Comparison of ENCODE assay signal across 8 mouse cellular contexts in the genomic region with DNA sequence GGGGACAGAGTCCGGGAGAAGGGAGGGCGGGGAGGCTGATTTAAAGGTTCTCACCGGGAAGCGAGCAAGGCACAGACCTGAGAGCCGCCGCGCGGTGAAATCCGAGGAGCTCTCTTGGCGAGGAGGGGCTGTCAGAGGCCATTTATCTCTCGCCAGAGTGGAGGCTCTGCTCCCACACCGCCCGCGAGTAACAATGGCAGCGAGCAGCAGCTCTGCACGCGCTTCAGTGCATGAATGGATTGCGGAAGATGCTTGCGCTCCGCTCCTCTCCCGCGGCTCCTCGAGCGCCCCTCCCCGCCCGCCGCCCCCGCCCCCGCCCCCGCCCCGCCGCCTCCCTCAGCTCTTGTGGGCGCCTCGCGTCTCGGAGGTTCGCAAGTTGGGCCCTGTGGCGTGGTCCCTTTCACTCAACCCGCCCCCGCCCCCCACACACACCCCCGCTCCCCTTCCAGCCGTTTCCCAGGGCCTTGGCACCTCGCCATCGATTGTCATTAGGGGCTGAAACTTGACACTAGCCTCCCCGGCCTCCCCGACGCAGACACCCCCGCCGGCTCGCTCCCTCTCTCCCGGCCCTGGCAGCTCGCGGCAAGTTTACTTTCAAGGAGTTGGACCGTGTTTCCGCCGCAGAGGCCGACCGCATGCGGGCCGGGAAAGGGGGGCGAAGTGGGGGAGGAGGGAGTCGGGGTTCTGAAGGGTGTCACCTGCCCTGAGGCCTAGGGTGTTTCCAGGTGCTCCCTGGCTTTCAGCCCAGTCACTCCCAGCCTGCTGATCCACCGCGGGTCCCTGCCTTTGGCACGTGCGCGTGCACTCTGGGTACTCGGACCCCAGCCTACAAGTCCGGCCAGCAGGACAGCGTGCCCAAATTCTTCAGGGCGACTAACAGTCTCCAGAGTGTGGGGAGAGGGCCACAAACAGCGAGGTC. TPM values are rescaled to one million over a fixed set of nuclear protein-coding genes. Genes with fewer than 3 reads are reported as not detected.
DNase-seq lines count a peak whose midpoint lies in the region; ATAC-seq and TF ChIP-seq lines count a peak whose summit lies in the region.

No protein-coding gene starts in this region.

- H3K4me2 ChIP-seq in heart, embryonic 11.5 days = peak overlapping the region; percentile 66
- peak overlapping the region; percentile 62 for H3K4me2 ChIP-seq in stomach, postnatal 0 days (replicated peaks; ENCODE audit: low read depth)

- TF ChIP-seq CTCF in stomach, postnatal 0 days (IDR thresholded peaks at IDR 0.05; ENCODE audit: low read depth) = no peak

- H3K4me1 ChIP-seq in brown adipose tissue, adult 24 weeks (ENCODE audit: control insufficient read depth, insufficient read depth, insufficient read length, low read length) = peaks cover 3% of the 10 kb centered on the region; the same call in 1 of the 2 replicates
- H3K4me1 ChIP-seq in heart, embryonic 11.5 days (ENCODE audit: control insufficient read depth, insufficient read depth, low read length) = peaks cover 35% of the 10 kb centered on the region
- H3K4me1 ChIP-seq in stomach, postnatal 0 days (replicated peaks; ENCODE audit: control insufficient read depth, insufficient read depth) = no peaks in the 10 kb centered on the region

- H3K9me3 ChIP-seq in heart, embryonic 11.5 days (replicated peaks; ENCODE audit: control insufficient read depth, low read length) = no peaks in the 10 kb centered on the region
- H3K9me3 ChIP-seq in stomach, postnatal 0 days (ENCODE audit: control insufficient read depth, low read length) = no peaks in the 10 kb centered on the region

- no peaks in the 10 kb centered on the region for H3K36me3 ChIP-seq in heart, embryonic 11.5 days (ENCODE audit: control insufficient read depth, insufficient read depth, low read length)
- H3K36me3 ChIP-seq in stomach, postnatal 0 days (ENCODE audit: control insufficient read depth, insufficient read depth, low read length) = no peaks in the 10 kb centered on the region

- TF ChIP-seq EP300 in stomach, postnatal 0 days (optimal IDR thresholded peaks at IDR 0.05) = no peak

- peak; percentile 47 to 54 for DNase-seq in spleen, adult 18-20 months
- no peak for DNase-seq in spleen, postnatal 14 days (ENCODE audit: low spot score in 2 of 2)
- DNase-seq in kidney, postnatal 14 days = peak; percentile 72
- DNase-seq in stomach, postnatal 0 days (ENCODE audit: low spot score) = peak; percentile 81
- DNase-seq in layer of hippocampus, adult 11-12 months (ENCODE audit: low spot score) = no peak

- ATAC-seq in heart, embryonic 11.5 days (replicated peaks; ENCODE audit: insufficient number of reproducible peaks, low FRiP score, low TSS enrichment) = peak; percentile 43; the same call in 1 of the 2 replicates
- peak; percentile 55; the same call in 1 of the 2 replicates for ATAC-seq in megakaryocyte, adult 5-6 weeks (ENCODE audit: poor library complexity, severe bottlenecking)
- ATAC-seq in stomach, postnatal 0 days (ENCODE audit: low FRiP score, low TSS enrichment) = peak; percentile 60

- H3K27me3 ChIP-seq in heart, embryonic 11.5 days (ENCODE audit: control insufficient read depth, insufficient read depth, low read length) = peaks cover 77% of the 10 kb centered on the region
- H3K27me3 ChIP-seq in stomach, postnatal 0 days (ENCODE audit: control insufficient read depth, insufficient read depth, low read length) = no peaks in the 10 kb centered on the region

- 2% methylated on average over 33 of the region's 72 CpGs for WGBS in heart, embryonic 11.5 days (ENCODE audit: insufficient replicate concordance)
- WGBS in stomach, postnatal 0 days = 6% methylated on average over 32 of the region's 72 CpGs

- H3K27ac ChIP-seq in brown adipose tissue, adult 24 weeks (replicated peaks; ENCODE audit: low read depth, low read length) = no peak overlapping the region
- H3K27ac ChIP-seq in heart, embryonic 11.5 days (ENCODE audit: low read depth, low read length) = peak overlapping the region; percentile 83
- peak overlapping the region; percentile 78 for H3K27ac ChIP-seq in stomach, postnatal 0 days (replicated peaks)

- H3K9ac ChIP-seq in heart, embryonic 11.5 days (ENCODE audit: low read depth, low read length) = peak overlapping the region; percentile 82
- peak overlapping the region; percentile 64 for H3K9ac ChIP-seq in stomach, postnatal 0 days (ENCODE audit: low read length)

- peak overlapping the region; percentile 57 for H3K4me3 ChIP-seq in brown adipose tissue, adult 24 weeks (ENCODE audit: insufficient read depth, low read depth, low read length)
- peak overlapping the region; percentile 64 for H3K4me3 ChIP-seq in heart, embryonic 11.5 days (ENCODE audit: low read depth, low read length)
- H3K4me3 ChIP-seq in stomach, postnatal 0 days (ENCODE audit: low read depth, low read length) = peak overlapping the region; percentile 51

RNA-seq across cellular contexts. Expression of a gene that starts 31.7 kb away (rescaled TPM):
- polyA plus RNA-seq in brown adipose tissue, adult 24 weeks (2012; ENCODE audit: insufficient read depth, insufficient read length, missing spikeins) = 6.7 and 7.2 TPM in 2 replicates
- polyA plus RNA-seq in heart, embryonic 11.5 days (2014; fragmentation: Nextera tagmentation; extraction: Ambion mirVana) = 18.7 and 20.2 TPM in 2 replicates
- total RNA-seq in megakaryocyte, adult 5-6 weeks (2015) = 27.3 and 27.7 TPM in 2 replicates
- 24.7 and 27.9 TPM in 2 replicates for total RNA-seq in megakaryocyte, adult 5-6 weeks (2017)
- 4.7 and 5.5 TPM in 2 replicates for polyA plus RNA-seq in stomach, postnatal 0 days (2015; fragmentation: Nextera tagmentation; extraction: Ambion mirVana)

Comparison
In these comparisons a context has a peak if more than half of its experiments do, and no peak if none do; other contexts are left out.
1. DNase-seq: peak in spleen, adult 18-20 months (2 of 2), kidney, postnatal 14 days (single experiment) and stomach, postnatal 0 days (single experiment); none in spleen, postnatal 14 days (0 of 2) and layer of hippocampus, adult 11-12 months (single experiment).
2. Peak in every context shown above with its lines, with median percentiles within 50 percentile points of each other: H3K4me3 ChIP-seq and ATAC-seq.